Mouse (Mus musculus) spleen, adult 18-20 months (tissue): Measurements from ENCODE around the gene Vmn2r4.
"Not testable (repeated sequence)": the region's sequence is repeated elsewhere in the genome, so short reads cannot be mapped to it uniquely, and the experiment has no call there.

Source experiments
- DNase-seq, 2 experiments: peaks; one replicate each; pipeline ENCODE4 v3.0.0; 2022; ENCODE audit warnings: mixed read lengths in 2 of 2

Gene Vmn2r4

DNA sequence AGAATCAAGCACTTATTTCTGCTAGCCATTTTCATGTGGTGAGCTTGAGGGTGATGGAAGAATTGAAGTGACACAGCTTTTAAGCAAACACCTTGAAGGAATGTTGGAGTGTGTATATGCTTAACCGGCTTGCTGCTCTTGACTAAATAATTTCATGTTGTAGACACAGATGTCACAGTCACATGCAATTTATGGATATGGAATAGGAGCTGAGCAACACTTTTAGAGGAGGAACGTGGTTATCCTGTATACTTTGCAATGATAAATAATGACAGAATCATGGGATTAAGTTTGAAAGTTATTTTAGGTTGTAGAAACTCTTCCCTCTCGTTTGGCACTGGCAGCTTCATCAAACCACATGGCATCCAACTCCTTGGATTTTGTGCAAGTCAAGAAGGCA lies at the start of gene Vmn2r4:
TSS of gene Vmn2r4 (minus strand) at position 101 of the 400 bp plus-strand sequence.
- not testable (repeated sequence) for DNase-seq

DNA sequence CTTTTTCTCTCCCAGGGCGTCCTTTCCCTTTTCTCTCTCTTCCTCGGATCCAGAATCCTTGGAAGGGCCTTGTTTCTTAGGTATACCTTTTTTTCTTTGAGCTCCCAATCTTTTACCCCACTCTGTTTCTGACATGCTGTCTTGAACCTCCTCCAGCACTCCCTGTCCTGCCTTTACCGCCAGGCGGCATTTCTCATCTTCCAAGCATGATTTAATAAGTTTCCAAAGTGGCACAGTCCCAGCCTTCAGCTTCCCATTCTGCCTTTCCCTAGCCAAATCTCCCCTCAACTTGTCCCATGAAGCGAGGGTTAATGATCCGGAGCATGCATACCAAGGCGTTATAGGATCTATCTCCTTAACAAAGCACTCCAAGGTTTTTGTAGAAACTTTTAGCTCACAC lies 19.1 kb upstream of the Vmn2r4 start:
- DNase-seq: not testable (repeated sequence)

DNA sequence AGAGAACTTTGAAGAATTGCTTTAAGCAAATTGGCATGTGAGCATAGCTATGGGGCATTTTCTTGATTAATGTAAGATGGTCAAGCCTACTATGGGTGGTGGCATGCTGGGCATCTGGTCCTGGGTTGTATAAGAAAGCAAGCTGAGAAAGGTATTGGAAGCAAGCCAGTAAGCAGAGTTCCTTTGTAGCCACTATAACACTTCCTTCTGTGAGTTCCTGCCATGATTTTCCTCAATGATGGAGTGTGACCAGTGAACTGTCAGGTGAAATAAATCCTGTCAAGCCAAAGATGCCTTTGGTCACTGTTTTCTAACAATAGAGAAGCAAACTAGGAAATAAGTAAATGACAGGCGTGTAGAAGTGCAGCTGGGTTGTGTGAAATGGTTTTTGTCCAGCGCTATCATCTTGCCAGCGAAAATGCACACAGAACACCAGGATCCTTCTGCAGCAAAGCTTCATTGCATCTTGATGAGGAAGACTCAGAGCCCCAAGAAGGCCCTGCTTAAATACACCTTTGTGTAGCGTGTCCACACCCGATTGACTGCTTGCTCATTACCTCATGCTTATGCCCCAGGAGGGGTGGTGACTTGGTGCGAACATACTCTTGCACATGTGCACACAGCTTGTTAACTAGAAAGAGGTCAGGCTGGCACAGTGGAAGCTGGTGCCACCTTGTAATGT lies 13.1 kb upstream of the Vmn2r4 start:
- DNase-seq: not testable (repeated sequence)

DNA sequence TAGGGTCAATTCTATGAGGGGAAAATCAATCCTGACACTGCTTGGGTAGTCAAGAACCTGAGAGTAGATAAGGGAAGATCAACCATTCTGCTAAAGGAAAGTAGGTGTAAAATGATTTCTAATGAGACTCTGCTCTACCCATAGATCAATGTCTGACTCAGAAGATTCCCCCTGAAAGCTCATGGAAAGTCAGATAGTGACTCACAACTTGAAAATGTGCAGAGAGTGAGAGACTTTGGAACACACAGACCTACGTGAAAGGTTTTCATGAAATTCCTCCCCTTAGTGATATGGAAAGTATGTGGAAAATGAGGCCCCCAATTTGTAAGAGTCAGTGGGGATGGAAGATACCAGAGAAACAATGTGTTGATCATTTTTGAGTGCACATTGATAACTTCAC lies 7.0 kb upstream of the Vmn2r4 start:
- DNase-seq: not testable (repeated sequence)

DNA sequence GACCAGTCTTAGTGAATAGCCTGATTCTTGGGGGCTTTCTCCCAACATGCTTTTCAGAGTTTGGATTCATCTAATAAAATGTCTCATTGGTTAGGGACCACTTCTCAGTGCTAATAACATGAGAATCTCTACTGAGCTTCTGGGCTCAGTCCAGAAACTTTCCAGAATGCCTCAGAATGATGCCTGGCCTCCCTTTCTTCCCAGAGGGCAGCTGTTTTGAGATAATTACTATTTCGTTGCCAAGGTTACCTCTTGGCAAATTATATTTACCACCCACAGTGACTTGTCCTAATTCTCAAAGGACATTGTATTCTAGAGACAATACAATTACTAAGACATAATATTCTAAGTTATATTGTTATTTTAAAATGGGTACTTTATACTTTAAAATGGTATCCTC lies 2.3 kb upstream of the Vmn2r4 start:
- not testable (repeated sequence) for DNase-seq

DNA sequence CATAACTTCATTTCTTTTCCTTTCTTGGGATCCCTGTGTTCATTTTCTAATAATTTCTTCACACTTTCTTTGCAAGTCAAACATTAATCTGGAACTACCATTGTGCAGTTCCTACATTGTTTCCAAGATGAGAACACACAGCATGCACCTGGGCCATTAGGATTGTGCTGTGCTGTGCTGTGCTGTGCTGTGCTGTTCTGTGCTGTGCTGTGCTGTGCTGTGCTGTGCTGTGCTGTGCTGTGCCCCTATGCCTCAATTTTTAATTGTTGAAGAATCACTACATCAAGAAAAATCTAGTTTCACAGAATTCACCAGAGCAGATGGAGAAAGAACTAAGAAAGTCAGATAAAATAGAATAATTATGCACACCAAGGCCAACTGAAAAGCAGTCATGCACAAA lies 915 bp downstream of the Vmn2r4 start:
- DNase-seq: not testable (repeated sequence)

DNA sequence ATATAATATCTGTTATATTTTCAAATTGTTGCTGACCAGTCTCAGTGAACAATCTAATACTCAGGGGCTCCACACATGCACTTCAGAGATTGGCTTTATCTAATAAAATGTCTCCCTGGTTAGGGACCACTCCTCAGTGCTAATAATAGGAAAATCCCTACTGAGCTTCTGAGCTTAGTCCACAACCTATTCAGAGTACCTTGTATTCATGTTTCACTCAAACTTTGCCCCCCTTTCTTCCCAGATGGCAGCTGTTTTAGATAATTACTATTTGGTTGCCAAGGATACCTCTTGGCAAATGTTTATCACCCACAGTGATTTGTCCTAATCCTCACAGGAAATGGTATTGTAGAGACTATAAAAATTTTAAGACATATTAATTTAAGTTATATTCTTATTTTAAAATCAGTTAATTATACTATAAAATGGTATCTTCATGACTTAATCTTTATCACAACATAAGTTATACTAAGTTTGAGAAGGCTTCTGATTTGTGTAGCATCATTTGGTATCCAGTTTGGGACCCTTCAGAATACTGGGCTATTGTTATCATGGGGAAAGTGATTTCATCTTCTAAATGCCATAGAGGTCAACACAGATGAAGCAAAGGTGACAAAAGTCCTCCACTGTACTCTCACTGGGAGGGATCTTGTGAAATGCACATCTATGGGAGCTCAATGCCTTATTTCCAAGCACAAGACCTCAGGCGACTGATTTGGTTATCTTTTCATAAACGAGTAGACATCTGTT lies 55.7 kb downstream of the Vmn2r4 start:
- DNase-seq: no peak
